Mouse (Mus musculus): ENCODE measurements around the gene Rasgef1b.

Gene Rasgef1b

DNA sequence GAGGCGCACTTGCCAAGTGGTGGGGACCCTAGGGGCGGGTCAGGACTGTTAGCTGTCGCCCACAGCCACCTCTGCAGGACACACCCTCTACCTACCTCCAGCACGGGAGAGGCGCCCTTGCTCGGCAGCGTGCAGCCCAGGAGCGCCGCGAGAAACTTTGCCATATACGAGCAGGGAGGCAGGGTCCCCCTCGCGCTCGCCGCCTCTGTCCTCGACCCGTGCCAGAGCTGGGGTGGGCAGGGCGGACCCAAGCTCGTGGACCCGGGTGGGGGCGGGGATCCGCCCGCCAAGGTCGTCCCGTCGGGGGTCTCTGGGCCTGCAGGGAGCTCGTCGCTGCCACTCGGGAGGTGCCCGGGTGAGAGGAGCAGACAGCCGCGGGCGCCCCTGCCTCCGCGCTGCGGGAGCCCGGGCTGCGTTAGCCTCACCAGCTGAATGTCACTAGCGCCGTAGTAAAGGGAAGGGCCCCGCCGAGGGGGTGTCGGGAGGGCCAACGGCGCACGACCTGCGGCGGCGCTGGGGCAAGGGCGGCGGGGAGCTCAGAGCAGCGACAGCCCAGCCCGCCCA is at the start of gene Rasgef1b:
Gene Rasgef1b, minus strand, starts transcription at position 417 of the 564 bp plus-strand sequence.
- in situ Hi-C loops (cut with MboI, MseI): no loop called here

DNA sequence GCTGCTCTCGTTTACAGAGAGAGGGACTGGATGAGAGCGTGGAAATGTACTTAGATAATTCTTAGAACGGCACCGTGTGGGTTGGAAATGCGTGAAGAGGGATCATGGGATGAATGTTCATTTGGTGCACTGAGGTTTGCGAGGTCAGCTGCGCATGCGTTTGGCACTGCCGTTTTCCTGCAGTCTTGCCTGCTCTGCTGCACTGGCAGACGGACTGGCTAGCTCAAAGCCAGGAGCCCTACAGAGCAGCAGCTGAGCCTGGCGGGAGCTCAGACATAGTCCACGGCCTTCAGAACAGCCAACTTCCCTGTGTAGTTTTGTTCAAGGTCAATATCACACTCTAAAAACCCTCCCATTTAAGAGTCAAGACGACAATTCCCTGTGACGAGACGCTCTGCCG is 46.5 kb upstream of the Rasgef1b start:
- in situ Hi-C loops (cut with MboI, MseI): no loop called here

DNA sequence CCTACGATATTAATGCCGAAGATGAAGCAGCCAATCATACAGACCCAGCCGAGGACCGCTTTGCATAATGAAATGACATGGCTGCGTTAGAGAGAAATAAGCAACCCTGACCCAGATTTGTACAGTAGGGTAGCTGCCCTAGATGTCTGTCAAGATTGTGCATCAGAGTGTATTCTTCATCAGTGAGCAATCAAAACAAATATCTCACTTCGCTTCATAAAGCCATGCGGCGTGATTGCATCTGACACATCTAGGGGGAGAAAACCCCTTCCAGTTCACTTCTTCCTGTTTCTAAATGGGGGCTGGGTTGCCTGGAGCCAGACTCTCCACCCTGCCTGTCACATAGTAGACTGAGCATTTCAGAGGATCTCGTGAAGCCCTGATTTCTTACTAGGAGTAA is 44.4 kb upstream of the Rasgef1b start:
- in situ Hi-C loops (cut with MboI, MseI): no loop called here

DNA sequence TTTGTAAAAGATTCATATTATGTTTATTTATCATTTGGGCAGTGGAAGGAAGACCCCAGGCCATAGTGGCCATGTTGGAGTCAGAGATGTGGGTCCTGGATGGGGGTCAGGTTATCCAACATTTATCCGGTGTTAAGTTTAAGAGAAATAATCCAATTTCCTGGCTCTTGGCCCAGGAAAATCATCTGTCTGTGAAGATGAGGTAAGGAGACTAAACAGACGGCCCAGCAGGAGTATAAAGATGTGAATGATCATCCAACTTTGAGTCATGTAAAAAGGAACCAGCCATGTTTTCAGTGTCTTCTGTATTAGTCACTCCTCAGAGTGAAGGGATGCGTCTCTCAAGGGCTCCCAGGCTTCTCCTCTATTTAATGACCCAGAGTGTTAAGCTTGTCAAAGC is 35.4 kb upstream of the Rasgef1b start:
- in situ Hi-C loops (cut with MboI, MseI): no loop called here

DNA sequence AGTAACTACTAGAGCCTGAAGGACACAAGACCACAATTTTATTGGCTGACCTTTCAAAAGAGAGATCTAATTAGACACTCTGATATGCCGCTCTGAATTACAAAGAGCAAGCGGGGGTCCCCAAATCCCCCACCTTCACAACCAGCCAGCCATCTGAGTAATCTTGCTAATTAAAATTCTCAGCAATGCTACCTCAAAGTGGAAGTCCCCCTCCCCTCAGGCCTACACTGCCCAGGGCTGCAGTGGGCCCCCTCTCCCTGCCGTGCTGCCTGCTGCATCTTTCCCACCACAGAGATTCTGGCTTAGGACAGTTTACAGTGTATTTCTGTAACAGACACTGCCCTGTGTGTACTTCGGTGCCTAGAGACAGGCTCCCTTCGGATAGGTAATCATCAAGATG is 30.0 kb upstream of the Rasgef1b start:
- in situ Hi-C loops (cut with MboI, MseI): no loop called here

DNA sequence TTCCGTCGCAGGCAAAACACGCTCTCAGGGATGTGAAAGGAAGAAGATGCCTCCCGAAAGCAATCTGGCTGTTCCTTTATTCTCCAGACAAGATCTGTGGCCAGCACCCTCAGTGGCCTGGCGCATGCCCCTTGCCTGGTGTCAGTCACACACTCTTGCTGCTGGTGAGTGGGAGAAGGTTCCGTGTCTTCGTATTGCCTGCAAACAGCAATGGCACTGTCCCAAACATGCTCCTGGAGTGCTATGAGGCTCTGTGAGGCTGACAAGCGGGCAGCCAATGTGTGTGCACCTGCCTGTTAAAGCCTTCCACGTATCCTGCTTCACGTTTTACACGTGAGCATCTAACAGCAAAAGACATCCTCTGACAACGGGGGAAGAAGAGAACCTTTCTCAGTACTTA is 25.0 kb upstream of the Rasgef1b start:
- in situ Hi-C loops (cut with MboI, MseI): no loop called here

DNA sequence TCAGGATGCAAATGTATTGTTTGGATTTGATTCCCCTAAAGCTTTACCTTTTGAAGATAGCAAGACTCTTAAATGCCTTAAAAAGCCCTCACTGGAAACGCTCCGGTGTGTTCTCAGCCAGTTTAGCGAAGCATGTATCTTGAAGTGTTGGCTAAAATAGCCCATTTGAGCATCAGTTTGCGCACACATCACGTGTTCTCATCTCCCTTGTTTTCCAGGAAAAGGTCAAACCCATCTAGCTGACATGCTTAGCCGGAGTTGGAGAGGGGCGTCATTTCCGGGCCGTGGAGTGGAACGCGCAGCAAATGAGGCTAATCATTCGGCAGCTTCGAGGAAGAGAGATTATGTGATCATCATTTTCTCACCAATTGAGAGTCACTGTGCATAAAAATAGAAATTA is 24.5 kb upstream of the Rasgef1b start:
- in situ Hi-C loops (cut with MboI, MseI): no loop called here

DNA sequence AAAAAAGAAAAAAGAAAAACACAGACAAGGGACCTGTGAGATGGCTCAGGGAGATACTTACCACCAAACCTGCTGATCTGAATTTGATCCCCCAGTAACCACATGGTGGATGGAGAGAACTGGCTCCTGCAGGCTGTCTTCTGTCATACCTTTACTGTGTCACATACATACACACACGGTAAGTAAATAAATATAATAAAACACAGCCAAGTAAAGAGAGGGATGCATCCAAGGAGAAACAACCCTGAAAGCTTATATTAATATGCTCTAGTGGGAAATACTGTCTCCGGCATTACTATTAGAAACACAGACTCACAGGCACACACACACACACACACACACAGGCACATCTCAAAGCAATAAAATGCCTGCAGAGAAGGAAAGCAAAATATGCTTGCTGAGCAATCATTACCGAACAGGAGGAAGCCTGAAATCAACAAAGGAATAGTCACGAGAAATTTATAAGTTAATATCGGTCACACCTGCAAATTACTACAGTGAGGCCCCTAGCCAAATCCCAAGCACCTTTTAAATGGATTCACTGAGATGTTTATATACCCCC is 23.9 kb upstream of the Rasgef1b start:
- in situ Hi-C loops (cut with MboI, MseI): no loop called here

DNA sequence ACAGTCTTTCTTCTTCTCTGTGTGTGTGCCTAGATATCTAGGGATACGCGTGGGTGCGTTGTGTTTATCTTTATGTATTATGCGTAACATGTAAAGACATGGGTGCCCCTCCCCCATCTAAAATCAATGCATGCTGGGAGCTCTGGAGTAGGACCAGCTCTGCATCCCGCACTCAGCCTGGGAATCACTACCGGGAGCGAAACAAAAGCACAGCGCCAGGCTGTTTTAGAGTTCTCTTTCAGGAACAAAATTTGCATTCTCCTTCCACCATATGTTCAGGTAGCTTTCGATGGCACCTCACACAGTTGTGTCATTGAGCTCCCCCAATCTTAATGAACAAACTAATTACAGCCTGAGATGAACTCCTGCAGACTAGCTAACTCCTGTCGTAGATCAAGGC is 19.6 kb upstream of the Rasgef1b start:
- in situ Hi-C loops (cut with MboI, MseI): no loop called here

DNA sequence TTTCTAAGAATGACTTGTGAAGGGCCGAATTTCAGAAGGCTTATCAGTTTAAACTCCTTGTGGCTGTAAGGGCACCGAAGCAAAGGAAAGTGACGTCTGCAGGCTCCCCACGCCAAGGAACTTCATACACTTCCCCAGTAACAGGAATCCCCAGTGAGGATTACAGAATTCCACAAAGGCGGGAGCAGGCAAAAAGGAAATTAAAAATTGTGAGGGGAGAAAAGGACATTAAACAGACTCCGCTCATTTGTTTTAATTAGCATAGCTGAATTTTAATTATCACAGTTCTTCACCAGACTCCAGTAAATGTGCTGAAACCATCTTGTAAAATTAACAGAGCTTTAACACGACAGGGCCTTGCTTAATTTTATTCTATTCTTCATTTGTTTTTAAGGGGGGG is 17.2 kb upstream of the Rasgef1b start:
- in situ Hi-C loops (cut with MboI, MseI): no loop called here

DNA sequence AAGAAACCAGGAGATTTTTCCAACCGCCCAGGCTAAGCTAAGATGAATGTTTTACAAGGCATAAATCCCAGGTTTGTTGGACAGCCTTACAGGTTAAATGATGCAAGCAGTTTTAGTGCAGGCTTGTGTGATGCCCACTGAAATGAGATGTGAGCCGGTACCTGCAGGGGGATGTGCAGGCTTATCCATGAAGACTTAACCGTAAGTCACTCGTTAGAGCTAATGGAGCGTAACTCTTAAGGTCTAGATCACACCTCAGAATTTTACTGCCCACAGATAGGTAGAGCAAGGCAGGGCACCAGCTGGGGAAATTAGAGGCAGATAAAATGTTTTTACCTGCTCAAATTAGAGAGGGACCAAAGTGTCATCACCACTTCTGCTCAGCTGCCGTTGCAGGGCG is 14.0 kb upstream of the Rasgef1b start:
- in situ Hi-C loops (cut with MboI, MseI): no loop called here

DNA sequence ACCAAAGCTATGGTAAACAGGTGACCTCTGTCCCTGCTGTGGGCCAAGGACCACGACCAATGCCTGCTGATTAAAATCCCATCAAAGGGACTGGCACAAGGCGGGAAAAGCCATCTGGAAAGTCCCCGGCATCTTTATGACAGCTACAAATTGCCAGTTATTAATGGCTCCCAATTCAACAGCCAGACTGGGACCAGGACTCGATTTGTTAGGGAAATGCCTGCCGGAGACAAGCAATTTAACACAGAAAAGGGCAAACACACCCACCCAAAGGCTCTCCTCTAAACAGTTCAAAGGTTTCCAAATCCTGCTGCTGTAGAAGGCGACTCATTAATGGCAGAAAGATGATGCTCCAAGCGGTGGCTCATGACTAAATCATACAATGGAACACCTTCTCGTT is 13.2 kb upstream of the Rasgef1b start:
- in situ Hi-C loops (cut with MboI, MseI): no loop called here

DNA sequence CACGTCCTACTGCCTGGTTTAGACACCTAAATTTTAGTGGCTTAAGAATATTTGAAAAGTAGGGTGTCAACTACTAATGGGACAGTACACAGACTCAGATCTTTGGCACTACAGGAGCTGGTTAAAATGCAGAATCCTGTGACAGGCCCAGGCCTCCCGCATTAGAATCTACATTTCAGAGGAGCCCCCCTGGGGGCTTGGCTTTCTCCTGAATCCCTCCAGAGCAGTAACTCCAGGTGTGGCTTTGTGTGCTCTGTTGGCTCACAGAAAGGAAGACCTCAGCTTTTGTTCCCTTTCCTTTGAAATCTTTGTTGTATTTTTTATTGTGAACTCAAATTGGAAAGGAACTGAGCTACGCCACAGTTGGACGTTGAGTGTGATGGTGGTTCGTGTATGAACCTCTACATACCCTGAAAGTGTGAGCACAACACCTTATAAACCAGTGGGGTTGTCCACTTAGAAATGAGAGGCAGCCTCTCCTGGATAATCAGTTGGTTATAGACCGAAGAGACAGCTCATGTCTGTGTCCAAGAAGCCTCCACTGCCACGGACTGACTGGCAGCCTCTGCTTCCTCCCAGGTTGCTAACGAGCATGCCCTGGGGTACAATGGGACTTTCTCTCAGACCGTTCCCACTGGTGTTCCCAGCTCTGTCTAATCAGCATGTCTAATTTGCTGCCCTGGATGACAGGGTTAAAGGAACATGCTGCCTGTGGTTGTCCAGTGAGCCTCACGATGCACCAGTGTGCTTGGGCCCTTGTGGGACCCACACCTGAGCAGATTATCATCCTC is 9.3 kb upstream of the Rasgef1b start:
- in situ Hi-C loops (cut with MboI, MseI): no loop called here

DNA sequence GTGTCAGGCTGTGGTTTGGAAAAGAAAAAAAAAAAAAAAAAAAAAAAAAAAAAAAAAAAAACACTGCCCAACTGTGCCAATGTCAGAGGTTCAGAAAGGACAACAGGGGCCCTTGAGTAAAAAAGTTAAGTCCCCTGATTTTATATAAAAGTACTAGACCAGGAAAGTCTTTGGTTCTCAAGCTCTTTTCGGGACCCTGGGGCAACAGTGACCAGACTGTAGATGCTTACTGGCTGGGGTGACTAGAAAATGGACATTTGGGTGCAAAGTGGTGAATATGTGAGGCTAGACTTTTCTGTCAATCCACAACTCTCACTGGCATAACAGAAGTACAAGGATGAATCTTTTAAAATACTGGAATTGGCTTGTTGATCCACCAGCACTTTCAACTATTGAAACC is 1.1 kb upstream of the Rasgef1b start:
- in situ Hi-C loops (cut with MboI, MseI): no loop called here

DNA sequence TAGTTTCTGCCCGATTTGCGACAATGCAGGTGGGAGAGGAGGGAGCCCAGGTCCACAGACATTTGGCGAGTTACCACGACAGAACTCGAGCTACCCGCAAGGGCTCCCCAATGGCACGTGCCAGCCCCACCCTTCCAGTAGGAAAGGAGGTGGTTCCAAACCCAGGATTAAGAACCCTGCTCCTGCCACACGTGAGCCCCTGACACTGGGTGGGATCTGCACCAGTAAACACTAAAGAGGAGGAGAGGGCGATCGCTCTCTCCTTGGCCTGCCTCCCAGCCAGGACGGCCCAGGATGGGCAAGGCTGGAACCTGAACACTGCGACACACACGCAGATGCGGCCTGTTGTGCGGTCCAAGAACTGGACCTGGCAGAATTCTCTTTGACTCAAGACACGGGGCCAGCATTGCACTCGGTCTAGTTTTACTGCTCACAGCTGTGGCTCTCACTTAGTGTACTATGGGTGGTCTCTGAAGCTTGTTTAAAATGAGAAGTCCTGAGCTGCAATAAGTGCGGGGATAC is 557 bp upstream of the Rasgef1b start:
- in situ Hi-C loops (cut with MboI, MseI): no loop called here

DNA sequence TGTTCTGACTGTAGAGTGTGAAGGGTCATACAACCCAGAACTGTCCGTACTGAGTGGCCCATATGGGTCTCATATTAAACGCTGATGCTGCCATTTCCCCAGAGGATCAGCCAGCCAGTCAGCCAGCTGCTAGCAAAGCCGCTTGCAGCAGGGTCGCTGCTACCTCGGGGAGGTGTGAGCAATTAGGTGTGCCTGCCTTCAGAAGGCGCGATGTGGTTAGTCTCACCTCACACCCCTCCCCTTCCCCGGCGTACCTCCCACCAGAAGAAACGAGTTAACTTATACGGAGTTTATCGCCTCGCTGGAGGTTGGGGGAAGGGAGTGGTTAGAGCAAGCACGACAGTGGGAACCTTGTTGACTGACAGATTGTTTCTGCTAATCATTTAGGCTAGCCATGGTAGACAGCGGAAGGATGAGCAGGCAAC is 826 bp downstream of the Rasgef1b start:
- in situ Hi-C loops (cut with MboI, MseI): no loop called here

DNA sequence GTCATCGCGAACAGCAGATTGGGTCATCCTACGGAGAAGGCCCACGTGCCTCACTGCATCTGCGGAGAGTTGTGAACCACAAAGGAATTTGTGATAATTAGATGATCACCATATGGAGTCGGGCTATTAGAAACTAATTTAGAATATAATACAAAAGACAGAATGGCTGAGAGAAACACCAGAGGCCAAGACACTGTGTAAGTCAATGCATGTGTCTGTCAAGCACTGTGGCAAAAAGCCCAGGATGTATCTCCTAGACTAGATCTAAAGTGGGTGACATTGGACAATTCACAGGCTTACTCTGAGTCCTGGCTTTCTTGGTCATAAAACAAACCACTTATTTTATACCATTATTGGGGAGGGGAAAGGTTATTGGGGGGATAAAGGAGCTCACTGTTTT is 4.9 kb downstream of the Rasgef1b start:
- in situ Hi-C loops (cut with MboI, MseI): no loop called here

DNA sequence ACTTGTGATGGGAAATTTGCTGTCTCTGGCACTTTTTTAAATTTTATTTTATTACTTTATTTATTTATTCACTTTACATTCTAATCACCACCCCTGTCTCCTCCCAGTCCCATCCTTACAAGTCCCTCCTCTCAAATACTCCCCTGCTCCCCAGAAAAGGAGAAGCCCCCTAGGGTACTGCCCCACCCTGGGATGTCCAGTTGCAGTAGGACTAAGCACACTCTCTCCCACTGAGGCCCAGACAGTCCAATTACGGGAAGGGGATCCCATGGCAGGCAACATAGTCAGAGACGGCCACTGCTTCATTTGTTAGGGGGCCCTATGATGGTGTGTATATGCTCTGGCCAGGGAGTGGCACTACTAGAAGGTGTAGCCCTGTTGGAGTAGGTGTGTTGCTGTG is 6.6 kb downstream of the Rasgef1b start:
- in situ Hi-C loops (cut with MboI, MseI): no loop called here

DNA sequence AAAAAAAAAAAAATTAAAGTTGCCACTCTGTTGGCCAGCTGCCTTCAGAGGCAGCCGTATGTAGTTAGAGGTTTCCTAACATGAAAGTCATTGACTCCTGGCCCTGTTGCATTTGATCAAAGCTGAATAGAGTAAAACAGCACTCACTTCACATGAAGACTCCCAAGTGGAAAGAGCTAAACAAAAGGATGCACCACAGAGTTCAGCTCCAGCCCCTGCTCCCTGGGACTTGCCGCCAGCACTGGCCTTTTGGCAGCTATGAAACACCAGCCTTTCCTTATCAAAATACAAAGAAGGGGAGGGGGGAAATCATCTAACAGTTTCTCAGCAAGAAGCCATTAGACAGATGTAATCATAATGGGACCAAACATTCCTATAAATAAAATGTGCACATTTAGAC is 8.3 kb downstream of the Rasgef1b start:
- in situ Hi-C loops (cut with MboI, MseI): no loop called here

DNA sequence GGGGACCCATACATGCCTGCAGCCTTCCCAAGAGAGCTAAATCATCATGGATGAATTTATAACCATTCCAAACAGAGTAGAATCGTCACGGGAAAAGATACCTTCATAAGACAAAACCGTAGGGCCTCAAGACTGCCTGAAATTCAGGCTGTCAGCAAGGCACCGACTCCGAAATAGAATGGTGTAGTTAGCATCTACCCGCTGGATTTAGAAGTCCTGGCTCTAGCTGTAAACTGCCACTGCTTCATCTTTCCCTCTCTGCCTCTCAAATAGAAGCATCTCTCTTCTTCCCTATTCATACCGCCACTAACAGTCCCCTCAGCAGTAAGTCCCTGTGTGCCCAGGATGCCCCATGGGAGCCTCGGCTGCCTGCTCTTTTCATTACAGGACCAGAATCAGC is 10.9 kb downstream of the Rasgef1b start:
- in situ Hi-C loops (cut with MboI, MseI): loop anchor here (5.0 kb wide), 1 partner anchor 51 kb away; no protein-coding TSS in a partner anchor

DNA sequence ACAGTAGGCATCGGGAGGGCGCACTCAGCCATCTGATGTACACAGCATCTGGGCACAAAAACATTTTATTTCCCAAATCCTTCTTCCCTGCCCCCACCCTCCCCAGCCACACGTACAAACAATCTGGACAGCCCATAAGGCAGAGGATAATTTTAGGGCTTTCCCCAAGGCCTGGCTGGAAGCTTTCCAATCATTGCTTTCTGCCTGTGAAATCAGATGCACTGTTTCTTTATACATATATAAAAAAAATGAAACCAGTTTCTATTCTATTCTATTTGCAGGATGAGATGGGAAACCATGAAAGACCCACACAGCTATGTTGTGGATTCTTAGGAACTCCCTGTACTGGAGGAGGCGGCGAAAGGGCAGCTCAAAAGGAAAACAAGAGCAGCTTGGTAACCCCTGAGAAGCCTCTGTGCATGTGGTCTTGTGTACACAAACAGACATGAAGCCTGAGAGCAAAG is 13.6 kb downstream of the Rasgef1b start:
- in situ Hi-C loops (cut with MboI, MseI): loop anchor here (5.0 kb wide), 1 partner anchor 48 kb away; no protein-coding TSS in a partner anchor

DNA sequence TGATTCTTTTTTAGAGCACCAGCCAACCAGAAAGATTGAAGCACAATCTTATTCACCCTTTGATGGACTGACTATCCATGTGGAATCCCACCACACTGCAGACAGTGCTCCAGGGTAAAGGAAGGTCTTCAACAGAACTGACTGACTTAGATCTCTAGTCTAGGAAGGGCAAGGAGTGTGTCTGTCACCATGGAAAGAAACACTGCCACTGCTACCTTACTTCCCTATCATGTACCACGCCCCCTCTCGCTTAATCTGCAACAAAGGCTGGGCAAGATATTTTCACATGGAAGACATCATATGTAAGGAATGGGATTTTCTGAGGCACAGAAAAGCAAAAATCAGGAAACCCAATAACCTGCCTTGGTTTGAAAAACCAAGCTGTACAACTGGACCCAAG is 16.9 kb downstream of the Rasgef1b start:
- in situ Hi-C loops (cut with MboI, MseI): no loop called here

DNA sequence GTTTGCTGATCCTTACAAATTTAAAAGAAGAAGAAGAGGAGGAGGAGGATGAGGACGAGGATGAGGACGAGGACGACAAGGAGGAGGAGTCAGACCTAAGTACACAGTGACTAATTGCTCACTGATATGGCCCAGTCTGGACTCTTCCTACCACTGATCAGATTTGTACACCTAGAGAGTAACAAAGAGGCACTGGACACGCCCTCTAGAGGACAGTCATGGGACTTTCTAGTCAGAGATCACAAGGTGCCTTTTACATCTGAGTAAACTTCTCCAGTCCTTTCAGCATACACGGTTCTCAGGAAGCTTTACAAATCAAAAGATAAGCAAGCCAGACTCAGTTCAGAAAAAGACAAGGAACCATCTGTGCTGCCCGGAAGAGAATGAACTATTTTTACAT is 20.2 kb downstream of the Rasgef1b start:
- in situ Hi-C loops (cut with MboI, MseI): no loop called here

Data from T-helper 1 cell (primary cell).